Mouse (Mus musculus) adrenal gland, adult 8-10 months (tissue): ENCODE measurements around the gene Pik3ip1. TPM values are rescaled to one million over a fixed set of nuclear protein-coding genes. Genes with fewer than 3 reads are reported as not detected.

Experiments
- DNase-seq: peaks from one replicate; pipeline ENCODE4 v3.0.0; 2022
- total RNA-seq, 4 experiments: library from RNA; stranded (reverse); gene quantifications; 2 replicates each; pipeline ENCODE4 v1.2.4; 2022

The Pik3ip1 gene
- total RNA-seq, 4 experiments from 2014 or later = 17.2 to 28.2 (median 25.1) TPM

GRCm38 (mm10) chr11:3337173-3337955 lies 7.2 kb downstream of the Pik3ip1 start:
- no peak for DNase-seq

GRCm38 (mm10) chr11:3337961-3338360 lies 7.8 kb downstream of the Pik3ip1 start:
- DNase-seq = no peak

- no peak for DNase-seq
These were observed 11.3 kb downstream of the Pik3ip1 start for GRCm38 (mm10) chr11:3341476-3341875.

- no peak for DNase-seq
These were observed 14.7 kb downstream of the Pik3ip1 start for GRCm38 (mm10) chr11:3344916-3345315.

GRCm38 (mm10) chr11:3346351-3346750 lies 16.1 kb downstream of the Pik3ip1 start:
- DNase-seq = no peak

GRCm38 (mm10) chr11:3347091-3347834 lies 17.1 kb downstream of the Pik3ip1 start:
- DNase-seq = peak; percentile 70

GRCm38 (mm10) chr11:3347835-3348195 lies 17.6 kb downstream of the Pik3ip1 start:
- DNase-seq = no peak

GRCm38 (mm10) chr11:3348576-3349342 lies 18.6 kb downstream of the Pik3ip1 start:
- DNase-seq = no peak

- no peak for DNase-seq
These were observed 19.1 kb downstream of the Pik3ip1 start for GRCm38 (mm10) chr11:3349343-3349695.

GRCm38 (mm10) chr11:3352131-3352530 lies 21.9 kb downstream of the Pik3ip1 start:
- DNase-seq = no peak

GRCm38 (mm10) chr11:3352990-3353585 lies 22.9 kb downstream of the Pik3ip1 start:
- no peak for DNase-seq

GRCm38 (mm10) chr11:3362854-3363253 lies 32.7 kb downstream of the Pik3ip1 start:
- no peak for DNase-seq

GRCm38 (mm10) chr11:3366411-3366810 lies 36.2 kb downstream of the Pik3ip1 start:
- no peak for DNase-seq

GRCm38 (mm10) chr11:3368983-3369382 lies 38.8 kb downstream of the Pik3ip1 start:
- DNase-seq = no peak

- no peak for DNase-seq
These were observed 39.2 kb downstream of the Pik3ip1 start for GRCm38 (mm10) chr11:3369449-3369848.

- no peak for DNase-seq
These were observed 40.0 kb downstream of the Pik3ip1 start for GRCm38 (mm10) chr11:3370162-3370561.

GRCm38 (mm10) chr11:3370928-3371598 lies 40.9 kb downstream of the Pik3ip1 start:
- DNase-seq = peak; percentile 76

- DNase-seq = no peak
These were observed 41.5 kb downstream of the Pik3ip1 start for GRCm38 (mm10) chr11:3371599-3372295.

GRCm38 (mm10) chr11:3373591-3374292 lies 43.5 kb downstream of the Pik3ip1 start:
- no peak for DNase-seq

GRCm38 (mm10) chr11:3374293-3374645 lies 44.1 kb downstream of the Pik3ip1 start:
- no peak for DNase-seq

- no peak for DNase-seq
These were observed 44.5 kb downstream of the Pik3ip1 start for GRCm38 (mm10) chr11:3374741-3375140.
